Mouse (Mus musculus) cerebellum, adult 2 months (tissue): ENCODE data around the gene Tmprss6. TPM values are rescaled to one million over a fixed set of nuclear protein-coding genes. Genes with fewer than 3 reads are reported as not detected.
A peak's percentile ranks its signal among the peaks of the same experiment; 100 is the strongest.

Experiments used
- DNase-seq, 2 experiments: peaks; one replicate each; pipeline ENCODE4 v3.0.0; 2021
- H3K27ac ChIP-seq: fragments of 200-500 bp; 2 replicates; pipeline ENCODE4 v1.5.1; 2012; ENCODE audit warnings: low read length, control low read depth, inconsistent platforms; ENCODE audit not compliant: insufficient read depth
- H3K27me3 ChIP-seq: fragments of 200-500 bp; 2 replicates; pipeline ENCODE4 v1.6.1; 2012; ENCODE audit warnings: inconsistent platforms, mild to moderate bottlenecking, low read length, moderate library complexity; ENCODE audit not compliant: control insufficient read depth, insufficient read depth
- H3K4me1 ChIP-seq: fragments of 200-500 bp; 2 replicates; pipeline ENCODE4 v1.6.1; 2011; ENCODE audit warnings: low read length; ENCODE audit not compliant: control insufficient read depth, insufficient read depth
- H3K4me3 ChIP-seq: fragments of 200-500 bp; replicated peaks from 2 replicates; pipeline ENCODE3; 2011; ENCODE audit warnings: mild to moderate bottlenecking, low read depth, low read length, control low read depth; ENCODE audit not compliant: insufficient read depth
- CTCF ChIP-seq: fragments of 200-500 bp; IDR thresholded peaks from 2 replicates; pipeline ENCODE4 v1.5.1; 2011; ENCODE audit warnings: low read depth, mild to moderate bottlenecking, control low read depth, low read length, moderate library complexity, borderline replicate concordance; ENCODE audit not compliant: insufficient read depth
- POLR2A ChIP-seq: fragments of 200-500 bp; IDR thresholded peaks from 2 replicates; pipeline ENCODE4 v1.6.1; 2011; ENCODE audit warnings: low read length, control low read depth, borderline replicate concordance; ENCODE audit not compliant: insufficient read depth
- WGBS: fragments of 180-500 bp; shearing (Covaris S2); methylation state at CpG from one replicate; pipeline ENCODE4 v1.1.7; 2018; 5-methylcytosine and 5-hydroxymethylcytosine counted together
- polyA plus RNA-seq: library from polyadenylated mRNA; depleted of rRNA; stranded (reverse); fragments of >200 nt; gene quantifications from 2 replicates; pipeline ENCODE4 v1.2.3, GENCODE M21; 2012

Tmprss6 gene
- polyA plus RNA-seq, 1 experiment, result 0.08 TPM

- H3K27me3 ChIP-seq, result no peaks in the 10 kb centered on the region
- peaks cover 55% of the 10 kb centered on the region for H3K4me1 ChIP-seq
- 47% methylated on average over 9 of the region's 9 CpGs for WGBS
Measured at GRCm38 (mm10) chr15:78481448-78482000, 13.1 kb upstream of the Tmprss6 start.

DNA sequence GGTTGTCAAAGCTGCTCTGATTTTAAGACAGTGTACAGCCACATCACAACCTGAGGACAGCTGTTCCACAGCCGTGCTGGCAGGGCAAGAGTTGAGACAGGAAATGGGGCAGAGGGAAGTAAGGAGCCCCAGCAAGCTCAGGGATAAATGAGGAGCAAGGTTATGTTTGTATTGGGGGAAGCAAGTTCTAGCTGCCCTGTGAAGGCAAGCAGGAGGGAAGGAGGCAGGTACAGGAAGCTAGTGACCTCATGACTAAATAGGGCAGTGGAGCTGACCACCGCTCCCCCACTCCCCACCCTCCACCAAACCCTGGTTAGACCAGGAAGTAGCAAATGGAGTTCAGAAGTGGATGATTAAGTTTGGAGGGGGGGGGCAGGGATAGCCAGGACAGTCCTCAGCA lies 12.6 kb upstream of the Tmprss6 start:
- Histone ChIP-seq H3K27me3 (no peaks in the 10 kb centered on the region), H3K4me3 (no peak overlapping the region), H3K27ac (no peak overlapping the region), H3K4me1 (peaks cover 50% of the 10 kb centered on the region)
- no peak for DNase-seq
- TF ChIP-seq CTCF (no peak), POLR2A (no peak)
- WGBS, result 95% methylated on average over 2 of the region's 2 CpGs

More at GRCm38 (mm10) chr15:78481448-78482000, 13.1 kb upstream of the Tmprss6 start:
- no peak for TF ChIP-seq POLR2A
- TF ChIP-seq CTCF, result peak; percentile 16; the same call in 1 of the 2 replicates
- peak; percentile 50 to 52 for DNase-seq
- Histone ChIP-seq H3K27ac (no peak overlapping the region), H3K4me3 (no peak overlapping the region)

GRCm38 (mm10) chr15:78480111-78480510 lies 11.7 kb upstream of the Tmprss6 start:
- WGBS, result 78% methylated on average over 7 of the region's 7 CpGs
- Histone ChIP-seq H3K4me3 (no peak overlapping the region), H3K27ac (no peak overlapping the region), H3K27me3 (no peaks in the 10 kb centered on the region), H3K4me1 (peaks cover 57% of the 10 kb centered on the region)
- DNase-seq, result no peak
- TF ChIP-seq CTCF, result no peak

GRCm38 (mm10) chr15:78479470-78479869 lies 11.0 kb upstream of the Tmprss6 start:
- no peak for TF ChIP-seq POLR2A
- no peak for TF ChIP-seq CTCF
- H3K4me1 ChIP-seq, result peaks cover 52% of the 10 kb centered on the region
- no peak overlapping the region for H3K27ac ChIP-seq
- H3K27me3 ChIP-seq, result no peaks in the 10 kb centered on the region
- 54% methylated on average over 5 of the region's 5 CpGs for WGBS
- no peak for DNase-seq
- H3K4me3 ChIP-seq, result no peak overlapping the region

GRCm38 (mm10) chr15:78478073-78478472 lies 9.6 kb upstream of the Tmprss6 start:
- Histone ChIP-seq H3K27ac (no peak overlapping the region), H3K4me1 (peaks cover 48% of the 10 kb centered on the region), H3K4me3 (no peak overlapping the region), H3K27me3 (no peaks in the 10 kb centered on the region)
- no peak for TF ChIP-seq CTCF
- no peak for TF ChIP-seq POLR2A
- WGBS, result 40% methylated on average over 4 of the region's 4 CpGs
- DNase-seq, result no peak

DNA sequence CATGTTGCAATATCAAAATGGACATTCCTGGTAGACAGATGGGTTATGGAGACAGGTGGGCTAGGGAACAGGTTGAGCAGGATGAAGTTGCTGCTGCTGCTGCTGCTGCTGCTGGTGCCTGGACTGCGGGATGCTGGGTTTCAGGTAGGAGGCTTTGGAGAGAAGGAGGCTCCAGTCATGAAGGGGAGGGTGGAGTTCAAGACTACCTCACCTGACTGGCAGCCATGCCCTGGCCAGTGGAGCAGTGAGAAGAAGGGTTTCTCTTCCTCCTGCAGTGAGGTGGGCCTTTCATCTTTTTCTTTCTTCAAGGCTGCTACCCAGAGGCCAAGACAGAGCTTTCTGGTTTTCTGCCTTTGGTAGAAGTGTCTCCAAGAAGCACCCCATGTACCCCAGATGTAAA lies 8.4 kb upstream of the Tmprss6 start:
- Histone ChIP-seq H3K27me3 (no peaks in the 10 kb centered on the region), H3K4me1 (peaks cover 40% of the 10 kb centered on the region), H3K4me3 (no peak overlapping the region), H3K27ac (no peak overlapping the region)
- no peak for DNase-seq
- TF ChIP-seq CTCF (no peak), POLR2A (no peak)
- WGBS, result 100% methylated on average over 1 of the region's 1 CpGs

- no peaks in the 10 kb centered on the region for H3K27me3 ChIP-seq
- no peak overlapping the region for H3K27ac ChIP-seq
- H3K4me3 ChIP-seq, result no peak overlapping the region
- H3K4me1 ChIP-seq, result peaks cover 27% of the 10 kb centered on the region
- TF ChIP-seq CTCF (no peak), POLR2A (no peak)
- DNase-seq, result peak in 1 of 2 experiments; percentile 66
- 58% methylated on average over 3 of the region's 3 CpGs for WGBS
Measured at GRCm38 (mm10) chr15:78475604-78476031, 7.2 kb upstream of the Tmprss6 start.

- 13% methylated on average over 6 of the region's 6 CpGs for WGBS
- H3K4me1 ChIP-seq, result peaks cover 21% of the 10 kb centered on the region
- H3K27ac ChIP-seq, result no peak overlapping the region
- no peak overlapping the region for H3K4me3 ChIP-seq
- no peak for TF ChIP-seq POLR2A
- no peak for TF ChIP-seq CTCF
- no peaks in the 10 kb centered on the region for H3K27me3 ChIP-seq
- DNase-seq, result peak in 1 of 2 experiments; percentile 61
Measured at GRCm38 (mm10) chr15:78473442-78473841, 5.0 kb upstream of the Tmprss6 start.
